Mouse (Mus musculus) cerebellum, adult 8-10 months (tissue): ENCODE measurements around the gene Galnt12.
"Not testable (repeated sequence)": the region's sequence is repeated elsewhere in the genome, so short reads cannot be mapped to it uniquely, and the experiment has no call there.

ENCODE experiments used
- DNase-seq: peaks from one replicate; pipeline ENCODE4 v3.0.0; 2022

Gene Galnt12

DNA sequence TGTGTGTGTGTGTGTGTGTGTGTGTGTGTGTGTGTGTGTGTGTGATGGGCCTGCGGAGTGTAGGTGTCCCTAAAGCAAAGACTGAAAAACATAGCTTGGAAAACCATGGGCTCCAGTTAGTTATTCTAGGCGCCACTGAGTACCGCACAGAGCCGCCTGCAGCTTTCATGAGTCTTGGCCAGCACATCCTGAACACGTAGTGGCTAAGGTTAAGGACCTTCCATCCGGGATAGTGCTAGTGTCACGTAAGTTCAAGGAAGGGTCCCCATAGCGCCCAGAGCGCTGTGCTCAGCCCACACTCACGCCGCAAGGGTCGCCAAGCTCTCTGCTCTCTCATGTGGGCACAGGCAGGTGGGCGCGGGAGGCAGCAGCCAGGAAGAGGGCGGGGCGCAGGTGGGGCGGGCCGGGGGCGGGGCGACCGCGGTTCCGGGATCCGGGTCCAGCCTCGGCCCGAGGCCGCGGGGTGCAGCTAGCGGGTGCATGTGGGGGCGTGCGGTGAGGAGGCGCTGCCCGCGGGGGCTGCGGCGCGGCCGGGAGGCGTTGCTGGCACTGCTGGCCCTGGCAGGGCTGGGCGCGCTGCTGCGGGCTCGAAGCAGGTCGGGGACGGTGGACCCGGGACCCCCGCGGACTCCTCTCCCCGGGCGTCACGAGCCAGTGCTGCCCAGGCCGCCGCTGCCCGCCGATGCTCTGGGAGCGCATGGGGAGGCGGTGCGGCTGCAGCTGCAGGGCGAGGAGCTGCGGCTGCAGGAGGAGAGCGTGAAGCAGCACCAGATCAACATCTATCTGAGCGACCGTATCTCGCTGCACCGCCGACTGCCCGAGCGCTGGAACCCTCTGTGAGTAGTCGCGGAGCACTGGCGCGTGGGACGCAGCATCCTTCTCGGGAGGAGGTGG lies at the start of gene Galnt12:
Gene Galnt12, plus strand, starts transcription at position 417 of the 894 bp plus-strand sequence.
- no peak for DNase-seq

- DNase-seq: no peak
These were observed 47.8 kb upstream of the Galnt12 start for GRCm38 (mm10) chr4:47043866-47044265.

DNA sequence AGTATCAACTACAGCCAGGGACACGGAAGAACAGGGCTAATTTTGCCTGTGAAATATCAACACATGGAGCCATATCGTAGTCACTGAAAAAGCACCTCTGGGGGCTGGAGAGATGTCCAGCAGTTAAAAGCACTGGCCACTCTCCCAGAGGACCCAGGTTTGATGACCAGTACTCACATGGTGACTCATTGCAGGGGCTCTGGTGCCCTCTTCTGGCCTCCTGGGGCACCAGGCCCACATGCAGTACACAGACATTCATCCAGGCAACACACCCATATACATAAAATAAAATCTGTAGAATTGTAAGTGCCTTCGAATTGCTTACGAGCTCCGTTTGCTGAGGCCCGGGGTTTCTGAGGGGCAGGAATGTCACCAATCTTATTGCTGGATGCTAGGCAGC lies 44.7 kb upstream of the Galnt12 start:
- no peak for DNase-seq

DNA sequence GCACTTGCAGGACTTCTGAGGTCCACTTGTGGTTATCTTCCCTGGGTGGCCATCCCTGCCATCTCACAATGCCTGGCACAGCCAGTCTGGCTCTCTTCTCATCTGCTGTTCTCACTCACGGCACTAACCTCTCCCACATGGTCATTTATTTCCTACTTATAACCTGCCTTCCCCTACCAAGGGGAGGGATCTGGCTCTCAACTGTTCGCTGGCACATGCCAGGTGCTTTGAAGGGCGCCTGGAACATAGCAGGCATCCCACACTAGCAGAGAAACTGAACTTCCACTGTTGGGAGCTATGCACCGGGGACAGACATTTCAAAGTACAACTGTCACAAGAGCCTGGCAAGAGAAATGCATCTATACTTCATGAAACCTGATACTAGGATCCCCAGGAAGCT lies 43.9 kb upstream of the Galnt12 start:
- no peak for DNase-seq

DNA sequence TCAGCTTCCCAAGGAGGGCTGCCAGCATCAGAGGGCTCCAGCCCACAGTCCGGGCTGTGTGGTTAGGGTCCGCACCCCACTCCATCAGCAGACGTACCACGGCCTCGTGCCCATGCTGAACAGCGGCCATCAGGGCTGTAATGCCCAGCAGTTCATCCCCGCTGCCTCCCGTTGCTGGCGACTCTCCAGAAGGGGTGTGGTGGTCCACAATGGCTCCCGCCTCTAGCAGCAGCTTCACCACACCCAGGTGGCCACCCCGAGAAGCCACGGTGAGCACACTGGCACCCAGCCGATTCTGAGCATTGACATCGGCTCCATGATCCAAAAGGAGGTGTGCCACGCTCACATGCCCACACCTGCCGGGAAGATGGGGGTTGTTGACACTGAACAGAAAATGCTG lies 42.5 kb upstream of the Galnt12 start:
- no peak for DNase-seq

DNA sequence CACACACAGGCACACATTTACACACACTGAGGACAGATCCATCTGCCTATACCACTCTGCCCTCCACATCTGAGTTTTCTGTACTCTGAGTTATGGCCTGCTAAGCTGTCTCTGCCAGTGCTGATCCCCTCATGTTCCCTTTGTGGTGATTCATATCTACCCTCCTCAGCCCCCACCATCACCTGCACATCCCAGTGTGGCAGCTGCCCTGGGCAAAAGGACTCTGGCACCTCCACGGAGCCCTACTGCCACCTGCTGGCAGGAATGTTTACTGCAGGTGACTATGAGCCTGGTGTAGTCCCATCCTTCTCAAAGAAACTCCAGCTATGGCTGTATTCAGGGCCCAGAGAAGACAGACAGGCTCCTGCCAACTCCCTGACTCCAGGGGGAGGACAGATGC lies 41.5 kb upstream of the Galnt12 start:
- peak; percentile 90 for DNase-seq

GRCm38 (mm10) chr4:47050642-47051381 lies 40.9 kb upstream of the Galnt12 start:
- DNase-seq: no peak

- no peak for DNase-seq
These were observed 39.8 kb upstream of the Galnt12 start for GRCm38 (mm10) chr4:47051905-47052304.

DNA sequence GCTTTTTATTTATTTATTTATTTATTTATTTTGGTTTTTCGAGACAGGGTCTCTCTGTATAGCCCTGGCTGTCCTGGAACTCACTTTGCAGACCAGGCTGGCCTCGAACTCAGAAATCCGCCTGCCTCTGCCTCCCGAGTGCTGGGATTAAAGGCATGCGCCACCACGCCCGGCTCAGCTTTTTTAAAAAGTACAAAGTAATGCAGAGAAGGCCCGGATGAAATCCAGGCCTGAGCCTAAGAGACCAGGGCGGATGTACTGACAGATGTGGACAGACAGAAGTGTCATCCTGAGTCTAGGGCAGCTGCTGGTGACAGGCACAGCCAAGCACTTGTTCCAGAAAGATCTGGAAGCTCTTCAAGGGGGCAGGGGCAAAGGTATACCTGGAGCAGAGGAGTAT lies 36.5 kb upstream of the Galnt12 start:
- not testable (repeated sequence) for DNase-seq

GRCm38 (mm10) chr4:47055570-47056080 lies 36.1 kb upstream of the Galnt12 start:
- DNase-seq: no peak

DNA sequence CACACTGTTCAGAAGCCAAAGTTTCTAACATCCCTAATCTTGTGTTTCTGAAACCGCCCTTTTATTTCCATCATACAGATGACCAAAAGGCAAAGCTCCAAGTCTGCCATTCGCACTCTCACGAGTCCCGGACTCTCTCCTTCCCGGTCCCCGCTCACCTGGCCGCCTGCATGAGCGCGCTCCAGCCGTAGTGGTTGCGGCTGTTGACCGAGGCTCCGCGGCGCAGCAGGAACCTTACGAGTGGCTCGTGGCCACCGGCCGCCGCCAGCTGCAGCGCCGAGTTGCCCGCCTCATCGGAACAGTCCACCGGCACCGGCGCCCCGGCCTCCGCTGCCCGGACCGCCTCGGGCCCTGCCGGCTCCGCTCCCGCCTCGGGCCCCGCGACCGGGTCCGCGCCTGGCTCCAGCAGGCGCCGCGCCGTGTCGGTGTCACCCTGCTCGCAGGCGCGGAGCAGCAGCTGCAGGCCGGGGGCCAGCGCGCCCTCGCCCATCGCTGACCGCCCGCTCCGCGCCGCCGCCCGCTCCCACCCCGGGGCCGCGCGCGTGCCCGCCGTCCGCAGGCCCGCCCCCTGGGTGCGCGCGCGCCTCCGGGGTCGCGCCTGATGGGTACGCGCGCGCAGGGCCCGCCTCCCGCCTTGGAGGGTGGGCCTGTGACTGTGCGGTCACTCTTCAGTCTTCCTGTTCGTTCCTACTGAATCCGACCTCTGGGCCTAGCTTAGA lies 34.8 kb upstream of the Galnt12 start, which contains the start of gene Anks6:
Gene Anks6, minus strand, starts transcription at position 637 of the 719 bp plus-strand sequence.
- peak; percentile 81 for DNase-seq

GRCm38 (mm10) chr4:47057510-47058325 lies 34.0 kb upstream of the Galnt12 start:
- no peak for DNase-seq

- DNase-seq: no peak
These were observed 30.8 kb upstream of the Galnt12 start for GRCm38 (mm10) chr4:47060900-47061299.

- DNase-seq: no peak
These were observed 16.7 kb upstream of the Galnt12 start for GRCm38 (mm10) chr4:47075054-47075453.

DNA sequence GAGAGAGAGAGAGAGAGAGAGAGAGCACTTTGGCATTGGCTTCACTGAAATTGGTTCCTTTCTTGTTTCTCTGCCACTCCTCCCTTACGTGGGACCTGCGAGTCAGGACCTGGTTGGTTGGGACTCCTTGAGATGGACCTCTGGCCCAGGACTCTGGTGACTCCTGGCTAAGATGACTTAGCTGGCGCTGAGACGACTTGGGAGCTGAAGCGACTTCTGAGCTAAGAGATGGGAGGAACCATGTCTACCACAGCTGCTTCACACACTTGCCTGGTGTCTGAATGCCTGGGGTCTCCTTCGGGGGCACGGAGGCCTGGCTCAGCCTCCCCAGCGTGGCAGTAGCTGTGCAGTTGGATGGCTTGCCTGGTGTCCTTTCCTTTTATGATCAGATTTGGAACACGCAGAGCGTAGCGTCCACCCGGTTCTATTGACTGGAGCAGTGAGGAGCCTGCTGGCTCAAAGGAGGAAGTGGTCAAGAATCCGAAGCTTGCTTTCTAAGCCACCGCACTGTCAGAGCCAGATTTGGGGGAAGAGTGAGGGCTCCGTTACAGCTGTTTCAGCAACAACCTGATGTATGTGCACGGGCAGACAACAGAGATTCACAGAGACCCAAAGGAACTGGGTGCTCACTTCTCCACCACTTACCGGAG lies 11.6 kb upstream of the Galnt12 start:
- DNase-seq: no peak

GRCm38 (mm10) chr4:47080647-47081010 lies 11.1 kb upstream of the Galnt12 start:
- no peak for DNase-seq

- no peak for DNase-seq
These were observed 7.9 kb upstream of the Galnt12 start for GRCm38 (mm10) chr4:47083824-47084223.

DNA sequence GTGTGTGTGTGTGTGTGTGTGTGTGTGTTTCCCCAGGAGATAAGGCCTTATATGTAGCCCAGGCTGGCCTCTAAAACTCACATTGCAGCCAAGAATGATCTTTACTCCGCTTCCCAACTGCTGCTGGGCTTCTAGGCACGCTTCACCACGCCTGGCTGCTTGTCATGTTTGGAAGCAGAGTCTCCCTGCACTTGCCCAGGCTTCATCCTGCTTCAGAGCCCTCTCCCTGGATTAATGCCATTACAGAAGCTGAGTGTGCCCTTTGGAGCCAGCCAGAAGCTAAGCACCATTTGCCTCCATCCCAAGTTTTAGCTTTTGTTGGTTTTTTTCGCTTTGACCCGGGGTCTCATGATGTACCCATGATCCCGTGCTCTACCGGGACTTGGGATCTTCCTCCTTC lies 3.0 kb upstream of the Galnt12 start:
- DNase-seq: no peak

GRCm38 (mm10) chr4:47092387-47093021 lies 795 bp downstream of the Galnt12 start:
- DNase-seq: no peak

DNA sequence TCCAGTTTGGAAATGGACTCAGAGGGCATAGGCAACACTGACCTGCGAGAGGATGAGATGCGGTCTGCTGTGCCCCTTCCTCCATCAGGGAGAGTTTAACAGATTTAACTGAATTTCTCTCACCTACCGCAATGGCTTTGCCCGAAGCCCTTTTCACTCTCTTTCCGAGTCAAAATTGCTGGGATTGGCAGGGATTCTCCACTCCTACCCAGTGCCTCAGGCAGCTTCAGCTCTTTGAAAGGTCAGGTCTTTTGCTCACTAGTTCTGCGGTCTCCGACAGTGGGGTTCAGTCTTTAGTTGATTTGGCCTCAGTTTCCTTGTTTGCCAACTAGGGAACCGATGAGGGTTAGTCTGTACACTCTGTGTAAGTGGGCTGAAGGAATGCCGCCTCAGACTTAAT lies 1.5 kb downstream of the Galnt12 start:
- DNase-seq: no peak

- DNase-seq: no peak
These were observed 1.9 kb downstream of the Galnt12 start for GRCm38 (mm10) chr4:47093647-47094046.
